Mouse (Mus musculus): ENCODE data around the gene Samd4. TPM values are rescaled to one million over a fixed set of nuclear protein-coding genes. Genes with fewer than 3 reads are reported as not detected.
"Not testable (repeated sequence)": the region's sequence is repeated elsewhere in the genome, so short reads cannot be mapped to it uniquely, and the experiment has no call there.

The Samd4 gene
- polyA plus RNA-seq, 1 experiment = 10.6 TPM

- no peak for DNase-seq (ENCODE audit: low read depth)
Observed at GRCm38 (mm10) chr14:47107461-47107860, 224.8 kb downstream of the Samd4 start.

- DNase-seq (ENCODE audit: low read depth) = not testable (repeated sequence)
Observed at GRCm38 (mm10) chr14:47110391-47110790, 227.7 kb downstream of the Samd4 start.

- DNase-seq (ENCODE audit: low read depth) = no peak
Observed at GRCm38 (mm10) chr14:47111341-47111740, 228.7 kb downstream of the Samd4 start.

GRCm38 (mm10) chr14:47115154-47115553, 232.5 kb downstream of the Samd4 start:
- no peak for DNase-seq (ENCODE audit: low read depth)

GRCm38 (mm10) chr14:47116062-47116762, 233.6 kb downstream of the Samd4 start:
- no peak for DNase-seq (ENCODE audit: low read depth)

GRCm38 (mm10) chr14:47117522-47117921, 234.9 kb downstream of the Samd4 start:
- no peak for DNase-seq (ENCODE audit: low read depth)

GRCm38 (mm10) chr14:47127987-47128386, 245.3 kb downstream of the Samd4 start:
- no peak for DNase-seq (ENCODE audit: low read depth)

- DNase-seq (ENCODE audit: low read depth) = no peak
Observed at GRCm38 (mm10) chr14:47133948-47134347, 251.3 kb downstream of the Samd4 start.

GRCm38 (mm10) chr14:47136637-47137036, 254.0 kb downstream of the Samd4 start:
- DNase-seq (ENCODE audit: low read depth) = no peak

- DNase-seq (ENCODE audit: low read depth) = no peak
Observed at GRCm38 (mm10) chr14:47138853-47139252, 256.2 kb downstream of the Samd4 start.

- DNase-seq (ENCODE audit: low read depth) = no peak
Observed at GRCm38 (mm10) chr14:47144326-47144725, 261.7 kb downstream of the Samd4 start.

- DNase-seq (ENCODE audit: low read depth) = no peak
Observed at GRCm38 (mm10) chr14:47151306-47151705, 268.7 kb downstream of the Samd4 start.

- DNase-seq (ENCODE audit: low read depth) = no peak
Observed at GRCm38 (mm10) chr14:47154303-47154702, 271.6 kb downstream of the Samd4 start.

Other genes starting within 250 kb of the Samd4 start
- 1.3 and 1.6 TPM in 2 replicates for gene Cdkn3, start 122.3 kb upstream of the Samd4 start, polyA plus RNA-seq (2012; rRNA removed)
- gene Cnih1, start 94.4 kb upstream of the Samd4 start, polyA plus RNA-seq (2012; rRNA removed) = 87.8 and 102 TPM in 2 replicates
- 17.3 and 19.8 TPM in 2 replicates for gene Gmfb, start 60.6 kb upstream of the Samd4 start, polyA plus RNA-seq (2012; rRNA removed)
- gene Cgrrf1, start 50.7 kb upstream of the Samd4 start, polyA plus RNA-seq (2012; rRNA removed) = 27.5 TPM in 2 replicates